Mouse (Mus musculus): ENCODE measurements at regions not wholly inside any gene's neighbourhood (a gene's known extent, or its start where the extent isn't known, plus 50 kb on each side); places are given as distances from the start of the nearest gene placed in this dataset.
A peak's percentile ranks its signal among the peaks of the same experiment; 100 is the strongest.

GRCm38 (mm10) chr9:61479626-61480025 is 107.5 kb downstream of the Tle3 start:
- peak; percentile 93 for DNase-seq

GRCm38 (mm10) chr9:61478862-61479261 is 106.7 kb downstream of the Tle3 start:
- no peak for DNase-seq

GRCm38 (mm10) chr9:61476351-61476750 is 104.2 kb downstream of the Tle3 start:
- peak; percentile 93 for DNase-seq

- no peak for DNase-seq
These were observed 98.8 kb downstream of the Tle3 start for GRCm38 (mm10) chr9:61470815-61471505.

- no peak for DNase-seq
These were observed 96.8 kb downstream of the Tle3 start for GRCm38 (mm10) chr9:61468897-61469509.

- DNase-seq: no peak
These were observed 96.2 kb downstream of the Tle3 start for GRCm38 (mm10) chr9:61468368-61468848.

Measured in heart, adult 11 months (tissue).